Comparison of ENCODE assay signal across 8 mouse cellular contexts in genomic region chr8:45579714-45580543, GRCm38 (mm10).
DNase-seq lines count a peak whose midpoint lies in the region; ATAC-seq and TF ChIP-seq lines count a peak whose summit lies in the region.
"Had no signal": no experiment of that assay in that cellular context is flagged by ENCODE, and none has a peak within 500 bp of the region (broad histone marks: within the 10 kb centered on the region; RNA-seq: fewer than 3 reads in every experiment).

No protein-coding gene starts in this region.

- no peaks in the 10 kb centered on the region for H3K27me3 ChIP-seq in lung, postnatal 0 days (replicated peaks; ENCODE audit: insufficient read depth, low read length)
- no peaks in the 10 kb centered on the region for H3K27me3 ChIP-seq in midbrain, embryonic 16.5 days (ENCODE audit: control insufficient read depth, insufficient read depth, low read depth, low read length)

- no peak overlapping the region for H3K27ac ChIP-seq in lung, postnatal 0 days (ENCODE audit: low read length)
- no peak overlapping the region for H3K27ac ChIP-seq in midbrain, embryonic 16.5 days (ENCODE audit: low read length)
- H3K27ac ChIP-seq: macrophage had no signal

- no peaks in the 10 kb centered on the region for H3K4me1 ChIP-seq in lung, postnatal 0 days (ENCODE audit: insufficient read depth, low read depth, low read length)
- H3K4me1 ChIP-seq in midbrain, embryonic 16.5 days (ENCODE audit: control insufficient read depth, insufficient read depth, low read length) = no peaks in the 10 kb centered on the region

- no peak for TF ChIP-seq EP300 in lung, postnatal 0 days (IDR thresholded peaks at IDR 0.05)

- no peak for TF ChIP-seq CTCF in lung, postnatal 0 days (IDR thresholded peaks at IDR 0.05)

- H3K4me2 ChIP-seq in lung, postnatal 0 days (replicated peaks; ENCODE audit: low read depth, low read length) = no peak overlapping the region
- no peak overlapping the region for H3K4me2 ChIP-seq in midbrain, embryonic 16.5 days (ENCODE audit: low read length)

- H3K9me3 ChIP-seq in lung, postnatal 0 days (ENCODE audit: low read length) = no peaks in the 10 kb centered on the region
- no peaks in the 10 kb centered on the region for H3K9me3 ChIP-seq in midbrain, embryonic 16.5 days (replicated peaks; ENCODE audit: control insufficient read depth, low read length, poor library complexity, severe bottlenecking)

- peak; percentile 59 for ATAC-seq in lung, postnatal 0 days
- ATAC-seq in midbrain, embryonic 16.5 days = 0 out of 2 replicates have a peak, but pooled peaks have one; percentile 11

- peak; percentile 38 for DNase-seq in lung, postnatal 0 days (ENCODE audit: low spot score)
- DNase-seq in lung, postnatal 14 days = no peak
- peak; percentile 27 for DNase-seq in adrenal gland, adult 8-10 months
- peak; percentile 16 to 27 for DNase-seq in heart, adult 9 months (ENCODE audit: low spot score in 2 of 2)
- no peak for DNase-seq in cerebellum, postnatal 14 days
- no peak for DNase-seq in spleen, postnatal 14 days (ENCODE audit: low spot score in 2 of 2)

- H3K36me3 ChIP-seq in lung, postnatal 0 days (ENCODE audit: insufficient read depth, low read length) = no peaks in the 10 kb centered on the region
- no peaks in the 10 kb centered on the region for H3K36me3 ChIP-seq in midbrain, embryonic 16.5 days (ENCODE audit: control insufficient read depth, insufficient read depth, low read length)

- no peak overlapping the region for H3K4me3 ChIP-seq in lung, postnatal 0 days (ENCODE audit: low read depth, low read length)
- no peak overlapping the region for H3K4me3 ChIP-seq in midbrain, embryonic 16.5 days (ENCODE audit: low read depth, low read length)

- 61% methylated on average over 7 of the region's 7 CpGs for WGBS in lung, postnatal 0 days
- WGBS in midbrain, embryonic 16.5 days = 82% methylated on average over 7 of the region's 7 CpGs

- H3K9ac ChIP-seq in lung, postnatal 0 days (replicated peaks; ENCODE audit: low read depth) = no peak overlapping the region
- H3K9ac ChIP-seq in midbrain, embryonic 16.5 days (ENCODE audit: low read depth, low read length) = no peak overlapping the region

Comparison
In these comparisons a context has a peak if more than half of its experiments do, and no peak if none do; other contexts are left out.
1. DNase-seq: peak in lung, postnatal 0 days (single experiment), adrenal gland, adult 8-10 months (single experiment) and heart, adult 9 months (2 of 2); none in lung, postnatal 14 days (single experiment), cerebellum, postnatal 14 days (0 of 2) and spleen, postnatal 14 days (0 of 2).